Mouse (Mus musculus) G1E (cell line): Measurements from ENCODE around the gene Ceacam16. TPM values are rescaled to one million over a fixed set of nuclear protein-coding genes. Genes with fewer than 3 reads are reported as not detected.

Experiments used
- ATAC-seq: 2 replicates; pipeline ENCODE4 v1.8.0; 2016; ENCODE audit warnings: mild to moderate bottlenecking; ENCODE audit not compliant: insufficient number of reproducible peaks, poor library complexity, low FRiP score, severe bottlenecking; ENCODE audit errors: extremely low read depth
- DNase-seq: peaks from one replicate; pipeline ENCODE4 v3.0.0; 2012; ENCODE audit warnings: low spot score
- H3K27me3 ChIP-seq: 2 replicates; pipeline ENCODE4 v1.6.1; 2012; ENCODE audit warnings: mild to moderate bottlenecking, low read length, inconsistent platforms; ENCODE audit not compliant: insufficient read depth
- H3K36me3 ChIP-seq: replicated peaks from 2 replicates; pipeline ENCODE3; 2012; ENCODE audit warnings: mild to moderate bottlenecking, inconsistent platforms
- H3K4me1 ChIP-seq: 2 replicates; pipeline ENCODE4 v1.6.1; 2012; ENCODE audit warnings: low read depth, low read length, inconsistent platforms, mixed read lengths; ENCODE audit not compliant: insufficient read depth
- H3K4me3 ChIP-seq: 2 replicates; pipeline ENCODE4 v1.5.1; 2012; ENCODE audit warnings: low read depth, mild to moderate bottlenecking, inconsistent platforms, low read length, moderate library complexity, mixed read lengths
- H3K9me3 ChIP-seq: replicated peaks from 2 replicates; pipeline ENCODE4 v1.6.1; 2012; ENCODE audit warnings: inconsistent platforms
- CTCF ChIP-seq: IDR thresholded peaks from 2 replicates; pipeline ENCODE4 v1.5.1; 2012; ENCODE audit warnings: low read depth, low read length, inconsistent platforms, mixed read lengths
- GATA1 ChIP-seq: IDR thresholded peaks from 2 replicates; pipeline ENCODE4 v1.6.1; 2012; ENCODE audit warnings: borderline replicate concordance, low read length, inconsistent platforms, mixed read lengths
- GATA2 ChIP-seq: IDR thresholded peaks from 2 replicates; pipeline ENCODE4 v1.6.1; 2012; ENCODE audit warnings: low read depth, low read length, inconsistent platforms, borderline replicate concordance
- POLR2AphosphoS5 ChIP-seq: IDR thresholded peaks from 2 replicates; pipeline ENCODE4 v1.6.1; 2012; ENCODE audit warnings: low read depth, low read length, inconsistent platforms; ENCODE audit not compliant: insufficient replicate concordance
- TAL1 ChIP-seq: conservative IDR thresholded peaks from 2 replicates; pipeline ENCODE4 v1.6.1; 2012; ENCODE audit warnings: low read depth, low read length, inconsistent platforms, mixed read lengths
- polyA plus RNA-seq: library from polyadenylated mRNA; stranded (reverse); fragments of >175 nt; gene quantifications from 2 replicates; pipeline ENCODE4 v1.2.3, GENCODE M21; 2012
- total RNA-seq, 2 experiments: library from RNA; stranded (forward) in 1 of 2; stranded (reverse) in 1 of 2; fragments of 200-1000 nt in 1 of 2; fragments of >200 nt in 1 of 2; fragmentation: Nextera tagmentation in 1 of 2; gene quantifications; 2 replicates each; pipeline ENCODE4 v1.2.3; 2014 to 2017

The Ceacam16 gene
- total and polyA plus RNA-seq, 3 experiments, result 2.2 to 4.1 (median 2.8) TPM

DNA sequence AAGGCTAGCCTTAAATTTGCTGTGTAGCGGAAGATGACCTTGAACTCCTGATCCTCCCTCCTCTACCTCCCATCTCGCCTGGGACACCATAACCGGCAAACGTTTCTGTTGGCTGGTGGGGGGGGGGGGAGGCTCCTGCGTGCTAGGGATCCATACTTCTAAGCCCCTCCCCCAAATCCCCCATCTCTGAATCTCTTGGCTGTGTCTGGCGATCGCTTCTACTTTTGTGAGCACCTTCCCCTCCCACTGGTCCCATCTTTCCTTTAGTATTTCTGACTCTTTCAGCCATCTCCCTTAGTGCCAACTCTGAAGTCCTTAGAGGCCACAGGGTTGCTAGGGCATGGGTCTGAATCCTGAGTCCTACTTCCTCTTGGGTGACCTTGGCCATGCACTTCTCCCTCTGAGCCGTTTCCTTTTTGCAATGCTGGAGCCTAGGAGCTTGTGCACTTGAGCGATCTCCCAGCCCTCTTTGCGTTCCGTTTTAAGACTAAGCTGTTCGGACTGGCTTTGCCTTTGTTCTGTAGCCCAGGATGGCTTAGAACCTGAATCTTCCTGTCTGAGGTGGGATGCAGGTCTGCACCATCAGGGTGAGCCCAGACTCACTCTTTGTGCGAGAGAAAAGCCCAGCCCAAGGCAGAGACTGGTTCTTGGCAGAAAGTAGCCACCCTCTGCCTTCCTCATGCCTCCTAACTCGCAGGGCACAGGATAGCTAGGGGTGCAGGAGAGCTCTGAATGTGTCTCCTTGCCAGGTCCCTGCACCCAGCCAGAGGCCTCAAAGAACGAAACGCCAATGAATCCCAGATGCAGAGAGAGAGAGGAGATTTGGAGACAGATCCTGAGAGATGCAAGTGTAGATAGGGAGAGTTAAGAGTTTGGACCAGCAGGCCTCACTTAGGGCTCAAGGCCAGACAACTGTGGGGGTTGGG is 37.6 kb downstream of the Ceacam16 start:
- peak overlapping the region; percentile 31; the same call in 1 of the 2 replicates for H3K4me3 ChIP-seq
- H3K9me3 ChIP-seq, result no peaks in the 10 kb centered on the region
- peaks cover 43% of the 10 kb centered on the region for H3K4me1 ChIP-seq
- no peak for ATAC-seq
- TF ChIP-seq POLR2AphosphoS5 (no peak), TAL1 (no peak), CTCF (no peak), GATA1 (no peak), GATA2 (no peak)
- DNase-seq, result no peak
- H3K36me3 ChIP-seq, result no peaks in the 10 kb centered on the region
- H3K27me3 ChIP-seq, result peaks cover 47% of the 10 kb centered on the region

DNA sequence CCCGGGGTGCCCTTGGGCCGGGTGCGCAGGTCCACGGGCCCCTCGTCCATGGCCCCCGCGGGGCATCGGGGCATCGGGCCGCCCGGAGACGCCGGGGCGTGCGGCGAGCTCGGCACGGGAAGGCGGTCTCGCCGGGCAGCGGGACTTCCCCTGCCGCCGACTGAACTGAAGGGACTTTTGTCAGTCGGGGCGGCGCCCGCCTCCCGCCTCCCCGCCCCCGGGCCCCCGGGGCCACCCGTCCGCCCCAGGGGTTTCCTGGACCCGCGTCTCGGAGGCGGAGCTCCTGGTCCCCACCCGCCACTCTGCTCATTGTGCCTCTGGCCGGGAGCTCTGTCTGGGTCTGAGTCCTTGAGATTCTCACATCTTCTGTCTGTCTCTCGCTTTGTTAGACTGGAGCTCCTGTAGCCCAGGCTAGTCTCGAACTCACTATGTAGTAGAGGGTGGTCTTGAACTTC is 38.5 kb downstream of the Ceacam16 start, which contains the start of gene Bcl3:
Gene Bcl3 (minus strand): TSS at position 167 of the 455 bp plus-strand sequence.
- TF ChIP-seq TAL1 (no peak), GATA1 (no peak), GATA2 (no peak), POLR2AphosphoS5 (no peak), CTCF (no peak)
- Histone ChIP-seq H3K27me3 (peaks cover 51% of the 10 kb centered on the region), H3K4me3 (peak within 1 kb of the TSS; percentile 66), H3K4me1 (peaks cover 51% of the 10 kb centered on the region), H3K36me3 (no peaks in the 10 kb centered on the region), H3K9me3 (no peaks in the 10 kb centered on the region)
- ATAC-seq, result no peak
- no peak for DNase-seq

DNA sequence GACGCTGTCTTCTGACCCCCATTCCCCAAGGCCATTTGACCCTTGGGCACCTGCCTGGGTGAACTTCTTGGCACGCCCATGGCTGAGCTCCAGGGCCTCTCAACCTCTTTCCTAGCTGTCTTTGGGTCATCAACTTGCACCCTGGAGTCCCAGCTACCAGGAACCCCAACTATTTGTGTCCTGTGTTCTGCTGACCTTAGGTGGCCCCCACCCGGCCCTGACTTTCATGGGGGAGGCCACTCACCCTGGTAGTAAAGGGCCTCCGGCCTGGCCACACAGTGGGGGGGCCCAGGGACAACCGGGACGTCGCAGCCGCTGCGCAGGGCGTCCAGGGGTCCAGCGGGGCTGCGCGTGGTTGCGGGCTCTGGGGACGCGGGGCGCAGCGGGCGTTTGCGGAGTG is 38.9 kb downstream of the Ceacam16 start:
- no peak for ATAC-seq
- Histone ChIP-seq H3K27me3 (peaks cover 55% of the 10 kb centered on the region), H3K9me3 (no peaks in the 10 kb centered on the region), H3K36me3 (no peaks in the 10 kb centered on the region), H3K4me1 (peaks cover 55% of the 10 kb centered on the region), H3K4me3 (peak overlapping the region; percentile 66)
- TF ChIP-seq POLR2AphosphoS5, result no peak
- TF ChIP-seq GATA2, result no peak
- no peak for TF ChIP-seq TAL1
- TF ChIP-seq GATA1, result no peak
- no peak for TF ChIP-seq CTCF
- no peak for DNase-seq

DNA sequence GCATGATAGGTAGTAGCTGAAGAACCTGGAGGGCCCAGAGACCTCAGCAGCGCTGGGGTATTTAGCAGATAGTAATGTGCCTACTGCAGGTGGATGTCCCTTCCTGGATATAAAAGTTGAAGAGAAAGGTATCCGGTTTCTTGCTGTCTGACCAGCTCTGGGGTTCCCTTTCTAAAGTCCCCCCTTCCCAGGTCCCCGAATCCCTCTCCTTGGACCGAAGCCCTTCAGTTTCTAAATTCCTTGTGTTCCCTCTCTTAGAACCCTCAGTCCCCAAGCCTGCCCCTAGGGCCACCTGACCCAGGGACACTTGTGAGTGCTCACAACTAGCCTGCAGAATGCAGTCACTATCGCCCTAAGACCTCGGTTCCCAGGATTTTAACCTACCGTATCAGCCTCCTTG is 39.5 kb downstream of the Ceacam16 start:
- TF ChIP-seq CTCF, result no peak
- no peak for TF ChIP-seq POLR2AphosphoS5
- no peak for TF ChIP-seq GATA1
- TF ChIP-seq GATA2, result no peak
- no peak for TF ChIP-seq TAL1
- DNase-seq (no peak), ATAC-seq (no peak)
- Histone ChIP-seq H3K4me1 (peaks cover 61% of the 10 kb centered on the region), H3K9me3 (no peaks in the 10 kb centered on the region), H3K36me3 (no peaks in the 10 kb centered on the region), H3K27me3 (peaks cover 54% of the 10 kb centered on the region), H3K4me3 (no peak overlapping the region)

DNA sequence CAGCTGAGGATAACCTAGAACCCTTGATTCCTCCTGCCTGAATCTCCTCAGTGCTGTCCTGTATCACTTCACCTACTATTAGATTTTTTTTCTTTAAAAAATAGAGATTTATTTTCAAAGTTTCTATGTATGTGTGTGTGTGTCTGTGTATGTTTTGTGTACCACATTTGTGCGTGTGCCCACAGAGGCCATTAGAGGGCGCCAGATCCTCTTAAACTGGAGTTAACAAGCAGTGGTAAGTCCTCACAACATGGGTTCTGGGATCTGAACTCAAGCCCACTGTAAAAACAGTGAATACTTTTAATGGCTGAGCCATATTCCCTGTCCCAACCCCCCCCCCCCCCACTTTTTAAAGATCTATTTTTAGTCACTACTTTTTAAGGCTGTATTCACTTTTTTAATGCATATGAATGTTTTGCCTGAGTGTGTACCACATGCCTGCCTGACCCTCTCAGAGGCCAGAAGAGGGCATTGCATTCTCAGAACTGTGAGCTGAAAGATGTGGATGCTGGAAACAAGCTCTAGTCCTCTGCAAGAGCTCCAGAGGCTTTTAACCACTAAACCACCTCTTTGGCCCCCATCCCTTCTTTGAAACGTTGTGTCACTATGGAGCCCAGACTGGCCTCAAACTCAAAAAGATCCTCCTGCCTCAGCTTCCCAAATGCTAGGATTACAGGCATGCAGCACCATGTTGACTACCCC is 40.6 kb downstream of the Ceacam16 start:
- H3K9me3 ChIP-seq, result no peaks in the 10 kb centered on the region
- peaks cover 70% of the 10 kb centered on the region for H3K4me1 ChIP-seq
- no peaks in the 10 kb centered on the region for H3K36me3 ChIP-seq
- DNase-seq (no peak), ATAC-seq (no peak)
- no peak overlapping the region for H3K4me3 ChIP-seq
- TF ChIP-seq POLR2AphosphoS5, result no peak
- no peak for TF ChIP-seq CTCF
- no peak for TF ChIP-seq TAL1
- no peak for TF ChIP-seq GATA1
- no peak for TF ChIP-seq GATA2
- H3K27me3 ChIP-seq, result peaks cover 48% of the 10 kb centered on the region

DNA sequence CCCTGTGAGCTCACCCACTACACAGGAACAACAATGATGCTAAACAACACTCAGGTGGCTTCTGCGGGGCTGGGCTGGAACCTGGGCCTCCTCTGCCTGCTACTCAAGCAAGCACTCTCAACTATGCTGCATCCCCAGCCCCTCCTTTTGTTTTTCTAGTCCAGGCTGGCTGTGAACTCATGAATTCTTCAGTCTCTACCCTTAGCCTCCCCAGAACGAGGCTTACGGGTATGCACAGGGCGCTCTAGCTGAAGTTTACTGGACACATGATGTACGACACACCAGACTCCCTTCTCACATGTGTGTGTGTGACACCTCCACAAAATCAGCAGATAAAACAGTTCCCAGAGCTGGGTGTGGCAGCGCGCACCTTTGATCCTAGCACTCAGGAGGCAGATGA is 42.2 kb downstream of the Ceacam16 start:
- H3K4me1 ChIP-seq, result peaks cover 70% of the 10 kb centered on the region
- no peaks in the 10 kb centered on the region for H3K36me3 ChIP-seq
- peaks cover 41% of the 10 kb centered on the region for H3K27me3 ChIP-seq
- DNase-seq (no peak), ATAC-seq (no peak)
- TF ChIP-seq CTCF, result no peak
- no peak for TF ChIP-seq TAL1
- no peak for TF ChIP-seq GATA1
- TF ChIP-seq GATA2, result no peak
- TF ChIP-seq POLR2AphosphoS5, result no peak
- no peaks in the 10 kb centered on the region for H3K9me3 ChIP-seq
- H3K4me3 ChIP-seq, result no peak overlapping the region
